Mouse (Mus musculus) heart, embryonic 10.5 days (tissue): ENCODE results near the gene Srebf1. TPM values are rescaled to one million over a fixed set of nuclear protein-coding genes. Genes with fewer than 3 reads are reported as not detected.

Source experiments
- DNase-seq: peaks from one replicate; pipeline ENCODE4 v3.0.0-alpha.2; 2017; ENCODE audit warnings: low spot score
- H3K27ac ChIP-seq: fragments of 300-500 bp; sonication (generic); 2 replicates; pipeline ENCODE4 v1.5.1; 2016; ENCODE audit warnings: mild to moderate bottlenecking
- H3K27me3 ChIP-seq: fragments of 300-500 bp; sonication (generic); 2 replicates; pipeline ENCODE4 v1.6.1; 2016; ENCODE audit warnings: mild to moderate bottlenecking; ENCODE audit not compliant: poor library complexity, insufficient read depth, severe bottlenecking
- H3K36me3 ChIP-seq: fragments of 300-500 bp; sonication (generic); 2 replicates; pipeline ENCODE4 v1.6.1; 2016; ENCODE audit warnings: mild to moderate bottlenecking, moderate library complexity
- H3K4me1 ChIP-seq: fragments of 300-500 bp; sonication (generic); 2 replicates; pipeline ENCODE4 v1.6.1; 2016; ENCODE audit warnings: mild to moderate bottlenecking
- H3K4me3 ChIP-seq: fragments of 300-500 bp; sonication (generic); 2 replicates; pipeline ENCODE4 v1.5.1; 2016; ENCODE audit warnings: mild to moderate bottlenecking, moderate library complexity
- H3K9me3 ChIP-seq: fragments of 300-500 bp; sonication (generic); 2 replicates; pipeline ENCODE4 v1.6.1; 2016; ENCODE audit warnings: mild to moderate bottlenecking, moderate library complexity
- WGBS: fragments of 180-500 bp; shearing (Covaris S2); methylation state at CpG from one replicate; pipeline ENCODE4 v1.1.7; 2016; 5-methylcytosine and 5-hydroxymethylcytosine counted together
- polyA plus RNA-seq: library from polyadenylated mRNA; unstranded; fragments of >200 nt; fragmentation: Nextera tagmentation; extraction: Ambion mirVana; gene quantifications from 2 replicates; pipeline ENCODE4 v1.2.1, GENCODE M21; 2016

Gene Srebf1
- polyA plus RNA-seq, 1 experiment from 2014 or later, result 38.2 TPM

DNA sequence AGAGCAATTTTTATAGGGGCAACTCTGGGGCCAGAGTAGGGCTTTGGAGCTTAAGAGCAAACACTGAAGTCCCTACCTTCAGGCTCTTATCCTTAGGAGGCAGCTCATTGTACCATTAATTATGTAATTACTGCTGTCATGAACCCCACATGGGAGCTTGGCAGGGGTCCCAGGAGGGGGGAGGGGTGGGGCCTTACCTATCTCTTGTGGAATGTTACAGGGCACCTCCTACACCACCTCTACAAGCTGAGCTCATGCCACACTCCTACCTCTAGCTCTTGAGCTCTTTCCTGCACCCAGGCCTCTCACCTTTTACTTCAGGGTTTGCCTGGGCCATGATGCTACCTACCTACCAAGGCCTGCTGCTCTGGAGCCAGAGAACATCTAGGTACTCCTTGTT lies 43.9 kb downstream of the Srebf1 start:
- H3K4me1 ChIP-seq, result peaks cover 100% of the 10 kb centered on the region
- no peak for DNase-seq
- H3K27ac ChIP-seq, result peak overlapping the region; percentile 96; the same call in 1 of the 2 replicates
- peaks cover 10% of the 10 kb centered on the region; the same call in 1 of the 2 replicates for H3K36me3 ChIP-seq
- 0 out of 2 replicates have a peak overlapping the region, but pooled peaks have one; percentile 75 for H3K4me3 ChIP-seq
- no peaks in the 10 kb centered on the region for H3K9me3 ChIP-seq
- H3K27me3 ChIP-seq, result no peaks in the 10 kb centered on the region

- H3K27ac ChIP-seq, result peak overlapping the region; percentile 96
- DNase-seq, result no peak
- no peaks in the 10 kb centered on the region for H3K27me3 ChIP-seq
- H3K36me3 ChIP-seq, result peaks cover 11% of the 10 kb centered on the region; the same call in 1 of the 2 replicates
- peaks cover 100% of the 10 kb centered on the region for H3K4me1 ChIP-seq
- peak overlapping the region; percentile 75; the same call in 1 of the 2 replicates for H3K4me3 ChIP-seq
- 61% methylated on average over 6 of the region's 6 CpGs for WGBS
- no peaks in the 10 kb centered on the region for H3K9me3 ChIP-seq
These were observed 44.4 kb downstream of the Srebf1 start for GRCm38 (mm10) chr11:60178005-60178404.

DNA sequence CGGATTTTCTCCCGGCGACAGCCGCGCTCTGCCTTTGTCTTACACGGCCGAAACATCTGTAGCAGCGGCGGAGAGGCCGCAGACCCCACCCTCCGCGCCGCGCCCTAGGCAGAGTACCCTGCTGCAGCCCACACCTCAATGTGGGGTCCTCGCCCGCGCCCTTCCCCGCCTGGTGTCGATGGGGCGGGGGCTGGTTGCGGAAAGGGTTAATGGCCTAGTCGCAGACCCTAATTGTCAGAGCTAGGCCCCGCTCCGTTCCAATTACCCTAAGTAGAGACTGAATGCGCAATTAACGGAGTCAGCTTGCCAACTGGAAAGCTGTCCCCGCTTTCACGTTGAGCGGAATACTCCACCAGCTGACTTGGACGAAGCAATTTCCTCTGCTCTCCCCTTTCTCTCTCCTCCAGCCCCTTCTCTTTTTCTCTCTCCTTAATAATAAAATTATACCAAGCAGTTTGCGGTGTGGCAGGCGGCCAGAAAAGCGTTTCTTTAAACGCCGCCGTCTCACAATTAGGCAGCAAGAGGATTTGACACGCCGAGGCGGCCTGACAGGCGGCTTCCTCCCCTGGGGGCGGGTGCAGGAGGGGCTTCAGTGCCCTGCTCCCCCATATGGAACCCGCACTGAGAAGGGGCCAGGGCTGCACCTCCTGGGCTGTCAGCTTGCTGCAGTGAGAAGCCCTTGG lies 45.3 kb downstream of the Srebf1 start:
- H3K9me3 ChIP-seq, result no peaks in the 10 kb centered on the region
- H3K27ac ChIP-seq, result peak overlapping the region; percentile 96
- peaks cover 11% of the 10 kb centered on the region; the same call in 1 of the 2 replicates for H3K36me3 ChIP-seq
- H3K27me3 ChIP-seq, result no peaks in the 10 kb centered on the region
- peaks cover 100% of the 10 kb centered on the region for H3K4me1 ChIP-seq
- WGBS, result 2% methylated on average over 42 of the region's 42 CpGs
- peak overlapping the region; percentile 75 for H3K4me3 ChIP-seq
- no peak for DNase-seq

DNA sequence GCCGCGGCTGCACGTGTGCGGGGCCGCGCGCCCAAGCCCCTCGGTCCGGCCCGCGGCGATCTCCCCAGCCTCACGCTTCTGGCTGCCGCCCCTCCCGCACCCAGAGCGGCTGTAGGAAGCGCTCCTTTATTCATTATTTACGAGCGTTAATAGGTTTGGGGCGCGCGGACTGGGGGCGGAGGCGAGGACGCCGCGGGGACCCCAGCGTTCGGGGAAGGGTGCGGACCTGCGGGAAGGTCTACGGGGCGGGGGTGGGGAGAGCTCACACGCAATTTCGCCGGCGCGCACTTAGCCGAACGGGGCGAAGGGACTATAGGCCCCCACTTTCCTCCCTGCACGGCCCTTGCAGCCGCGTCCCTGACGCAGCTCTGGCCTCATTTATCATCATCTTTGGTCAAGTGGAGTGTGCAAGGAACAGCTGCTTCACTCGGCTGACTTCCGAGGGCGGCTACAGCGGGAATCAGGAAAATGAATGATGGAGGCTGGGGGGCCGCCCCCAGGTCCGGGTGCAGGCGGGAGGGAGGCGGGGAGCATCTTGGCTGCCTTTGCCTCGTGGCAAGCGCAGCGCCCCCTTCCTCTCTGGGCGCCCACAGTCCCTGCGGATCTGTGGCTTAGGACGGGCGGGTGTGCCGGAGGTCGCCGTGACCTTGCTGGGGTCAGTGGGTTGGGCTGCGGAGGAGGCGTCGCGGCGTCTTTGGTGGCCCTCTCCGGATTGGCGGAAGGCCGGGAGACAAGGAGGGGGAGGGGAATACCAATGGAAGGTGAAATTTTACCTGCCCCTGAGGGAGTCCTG lies 46.0 kb downstream of the Srebf1 start:
- Histone ChIP-seq H3K27me3 (no peaks in the 10 kb centered on the region), H3K4me3 (peak overlapping the region; percentile 75), H3K27ac (peak overlapping the region; percentile 96), H3K4me1 (peaks cover 99% of the 10 kb centered on the region), H3K9me3 (no peaks in the 10 kb centered on the region), H3K36me3 (peaks cover 11% of the 10 kb centered on the region; the same call in 1 of the 2 replicates)
- DNase-seq, result peak; percentile 93
- WGBS, result 0% methylated on average over 59 of the region's 71 CpGs

DNA sequence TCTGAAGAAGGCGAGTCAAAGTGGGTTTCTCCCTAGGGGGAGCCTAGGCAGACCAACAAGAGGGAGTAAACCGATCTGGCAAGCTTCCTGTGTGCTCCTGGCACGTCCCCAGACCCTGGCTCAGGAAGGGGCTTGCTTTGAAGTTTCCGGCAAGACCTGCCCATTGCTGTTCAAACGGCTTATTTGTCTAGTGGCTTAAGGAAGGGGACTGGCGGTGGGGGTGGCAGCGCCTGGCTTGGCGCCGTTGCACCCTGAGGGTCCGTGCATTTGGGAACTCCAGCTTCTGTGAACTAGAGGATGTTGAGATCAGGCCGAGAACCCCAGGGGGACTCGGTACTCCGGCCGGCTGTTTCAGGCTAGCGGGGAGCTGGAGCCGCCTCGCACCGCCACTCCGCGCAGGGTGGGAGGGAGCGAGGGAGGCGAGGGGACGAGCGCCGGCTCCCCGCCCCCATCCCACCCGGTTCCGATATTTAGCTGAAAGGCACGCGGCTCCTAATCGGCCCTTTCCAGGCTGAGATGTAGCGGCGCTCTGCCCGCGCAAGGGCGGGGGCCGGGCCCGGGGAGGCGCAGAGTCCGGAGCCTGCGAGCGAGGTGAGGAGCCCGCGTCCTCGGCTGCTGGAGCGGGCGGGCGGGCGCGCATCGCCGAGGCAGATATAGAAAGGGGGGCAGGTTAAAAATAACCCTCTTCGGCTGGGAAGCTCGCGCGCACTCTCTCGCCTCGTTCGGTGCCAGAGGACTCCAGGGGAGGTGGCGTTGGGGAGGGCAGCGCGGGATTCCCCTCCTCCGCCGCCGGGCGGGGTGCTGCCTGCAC lies 46.8 kb downstream of the Srebf1 start:
- peak overlapping the region; percentile 75 for H3K4me3 ChIP-seq
- H3K4me1 ChIP-seq, result peaks cover 98% of the 10 kb centered on the region
- H3K36me3 ChIP-seq, result peaks cover 11% of the 10 kb centered on the region; the same call in 1 of the 2 replicates
- H3K9me3 ChIP-seq, result no peaks in the 10 kb centered on the region
- H3K27me3 ChIP-seq, result no peaks in the 10 kb centered on the region
- DNase-seq, result peak; percentile 91
- H3K27ac ChIP-seq, result peak overlapping the region; percentile 96
- WGBS, result under 1% methylated on average over 64 of the region's 66 CpGs

GRCm38 (mm10) chr11:60173606-60174184 lies 48.7 kb downstream of the Srebf1 start:
- H3K4me3 ChIP-seq, result no peak overlapping the region
- peaks cover 21% of the 10 kb centered on the region; the same call in 1 of the 2 replicates for H3K36me3 ChIP-seq
- no peak for DNase-seq
- no peaks in the 10 kb centered on the region for H3K9me3 ChIP-seq
- H3K4me1 ChIP-seq, result peaks cover 98% of the 10 kb centered on the region
- no peaks in the 10 kb centered on the region for H3K27me3 ChIP-seq
- 73% methylated on average over 10 of the region's 10 CpGs for WGBS
- H3K27ac ChIP-seq, result peak overlapping the region; percentile 52; the same call in 1 of the 2 replicates

- H3K27ac ChIP-seq, result peak overlapping the region; percentile 52; the same call in 1 of the 2 replicates
- peaks cover 16% of the 10 kb centered on the region; the same call in 1 of the 2 replicates for H3K36me3 ChIP-seq
- no peak overlapping the region for H3K4me3 ChIP-seq
- WGBS, result 73% methylated on average over 3 of the region's 3 CpGs
- H3K27me3 ChIP-seq, result no peaks in the 10 kb centered on the region
- no peak for DNase-seq
- no peaks in the 10 kb centered on the region for H3K9me3 ChIP-seq
- H3K4me1 ChIP-seq, result peaks cover 98% of the 10 kb centered on the region
These were observed 50.3 kb downstream of the Srebf1 start for GRCm38 (mm10) chr11:60172074-60172473.

- WGBS, result 35% methylated on average over 9 of the region's 9 CpGs
- Histone ChIP-seq H3K27me3 (no peaks in the 10 kb centered on the region), H3K4me3 (no peak overlapping the region), H3K27ac (peak overlapping the region; percentile 75), H3K9me3 (no peaks in the 10 kb centered on the region), H3K36me3 (peaks cover 13% of the 10 kb centered on the region; the same call in 1 of the 2 replicates), H3K4me1 (peaks cover 95% of the 10 kb centered on the region)
- DNase-seq, result no peak
These were observed 53.6 kb downstream of the Srebf1 start for GRCm38 (mm10) chr11:60168780-60169179.

DNA sequence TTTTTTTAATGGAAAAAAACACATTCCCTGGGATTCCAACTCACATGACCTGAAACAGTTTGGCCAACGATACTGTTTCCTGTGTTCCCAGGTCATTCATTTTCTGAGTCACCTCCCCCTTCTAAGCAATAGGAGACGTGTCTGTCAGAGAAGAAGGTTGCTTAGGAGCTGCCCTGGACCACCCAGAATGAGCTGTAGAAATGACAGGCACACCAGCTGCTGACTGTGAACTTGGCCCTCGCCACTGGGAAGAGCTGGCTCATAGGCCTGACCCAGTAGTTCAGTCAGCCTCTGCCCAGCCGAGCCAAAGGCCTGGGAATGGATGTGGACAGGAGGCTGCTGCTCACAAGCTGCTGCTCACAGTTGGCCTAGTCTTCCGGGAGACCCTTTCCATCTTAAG lies 57.3 kb downstream of the Srebf1 start:
- WGBS, result 55% methylated on average over 5 of the region's 5 CpGs
- Histone ChIP-seq H3K27ac (0 out of 2 replicates have a peak overlapping the region, but pooled peaks have one; percentile 47), H3K9me3 (no peaks in the 10 kb centered on the region), H3K36me3 (peaks cover 21% of the 10 kb centered on the region), H3K4me3 (no peak overlapping the region), H3K4me1 (peaks cover 96% of the 10 kb centered on the region), H3K27me3 (no peaks in the 10 kb centered on the region)
- DNase-seq, result no peak

DNA sequence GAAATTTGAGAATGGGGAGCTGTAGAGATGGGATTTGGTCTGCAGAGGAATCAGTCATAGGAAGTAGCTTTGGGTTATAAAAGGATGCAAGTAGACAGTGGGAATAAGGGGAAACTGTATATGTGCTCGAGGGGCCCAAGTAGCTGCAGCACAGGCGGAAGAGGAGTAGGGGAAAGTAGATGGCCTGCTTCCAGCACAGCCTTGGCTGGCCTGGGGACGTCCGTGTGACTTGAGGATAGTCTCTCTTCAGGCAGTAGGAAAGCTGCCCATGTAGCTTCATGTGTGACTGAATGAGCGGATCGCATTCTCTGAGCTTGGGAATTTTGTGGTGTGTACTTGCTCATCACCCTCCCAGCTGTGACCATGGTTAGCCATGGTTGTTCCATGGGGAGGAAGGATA lies 57.9 kb downstream of the Srebf1 start:
- Histone ChIP-seq H3K4me3 (no peak overlapping the region), H3K27me3 (no peaks in the 10 kb centered on the region), H3K9me3 (no peaks in the 10 kb centered on the region), H3K27ac (peak overlapping the region; percentile 52), H3K4me1 (peaks cover 95% of the 10 kb centered on the region), H3K36me3 (peaks cover 19% of the 10 kb centered on the region)
- DNase-seq, result no peak
- WGBS, result 86% methylated on average over 6 of the region's 6 CpGs

DNA sequence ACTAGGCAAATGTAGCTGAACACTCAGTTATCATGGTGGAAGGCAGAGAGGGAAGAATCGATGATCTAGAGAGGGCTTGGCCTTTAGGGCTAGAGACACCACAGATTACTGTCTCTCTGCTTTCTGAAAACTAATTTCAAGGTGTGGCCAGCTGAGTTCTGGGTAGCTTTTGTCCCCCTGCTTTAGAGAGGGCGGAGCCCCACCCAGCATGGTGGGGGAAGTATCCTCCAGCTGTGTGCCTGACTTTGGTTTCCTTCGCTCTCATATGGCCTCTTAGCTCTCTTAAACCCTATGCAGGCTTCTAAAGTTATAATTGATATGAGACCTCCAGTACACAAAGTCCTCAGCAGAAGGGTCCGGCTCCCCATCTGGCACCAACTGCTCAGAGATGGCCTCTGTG lies 59.0 kb downstream of the Srebf1 start:
- Histone ChIP-seq H3K36me3 (peaks cover 25% of the 10 kb centered on the region), H3K9me3 (no peaks in the 10 kb centered on the region), H3K4me1 (peaks cover 94% of the 10 kb centered on the region), H3K4me3 (no peak overlapping the region), H3K27me3 (no peaks in the 10 kb centered on the region), H3K27ac (0 out of 2 replicates have a peak overlapping the region, but pooled peaks have one; percentile 1)
- WGBS, result 93% methylated on average over 4 of the region's 4 CpGs
- DNase-seq, result no peak

DNA sequence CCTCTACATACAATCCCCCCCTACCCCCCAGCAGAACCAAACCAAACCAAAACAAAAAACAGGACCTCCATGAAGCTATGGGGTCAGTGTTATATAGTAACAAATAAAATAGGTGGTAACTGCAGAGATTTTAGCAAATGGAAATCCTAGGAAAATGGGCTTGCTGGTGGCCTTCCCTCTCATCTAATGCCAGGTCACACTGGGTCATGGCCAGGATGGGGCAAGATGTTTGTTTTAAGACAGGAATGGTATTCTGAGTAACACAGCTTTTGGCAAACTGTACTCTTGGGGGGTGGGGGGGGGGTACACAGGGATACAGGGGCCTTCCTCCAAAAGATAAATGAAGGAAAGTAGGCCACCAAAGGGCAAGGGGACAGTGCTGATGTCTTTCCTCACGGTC lies 59.8 kb downstream of the Srebf1 start:
- Histone ChIP-seq H3K27me3 (no peaks in the 10 kb centered on the region), H3K9me3 (no peaks in the 10 kb centered on the region), H3K4me3 (no peak overlapping the region), H3K36me3 (peaks cover 25% of the 10 kb centered on the region), H3K27ac (no peak overlapping the region), H3K4me1 (peaks cover 94% of the 10 kb centered on the region)
- 90% methylated on average over 1 of the region's 1 CpGs for WGBS
- DNase-seq, result no peak
